In the genomic region with DNA sequence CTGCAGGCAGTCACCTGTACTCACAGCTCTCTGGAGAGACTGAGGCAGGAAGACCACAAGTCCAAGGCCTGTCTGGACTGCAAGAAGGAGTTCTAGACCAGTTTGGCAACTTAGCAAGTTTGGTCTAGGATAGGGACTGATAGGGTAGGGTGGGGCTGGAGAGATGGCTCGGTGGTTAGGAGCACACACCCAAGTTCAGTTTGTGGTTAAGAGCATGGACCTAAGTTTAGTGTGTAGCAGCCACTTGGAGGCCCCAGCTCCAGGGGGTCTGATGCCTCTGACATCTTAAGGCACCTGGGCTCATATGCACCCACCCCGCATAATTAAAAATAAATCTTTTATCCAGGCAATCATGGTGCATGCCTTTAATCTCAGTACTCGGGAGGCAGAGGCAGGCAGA, we compare ENCODE assay signal across 20 mouse cellular contexts. TPM values are rescaled to one million over a fixed set of nuclear protein-coding genes. Genes with fewer than 3 reads are reported as not detected.
A peak's percentile ranks its signal among the peaks of the same experiment; 100 is the strongest.
DNase-seq lines count a peak whose midpoint lies in the region; ATAC-seq and TF ChIP-seq lines count a peak whose summit lies in the region.
"Had no signal": no experiment of that assay in that cellular context is flagged by ENCODE, and none has a peak within 500 bp of the region (broad histone marks: within the 10 kb centered on the region; RNA-seq: fewer than 3 reads in every experiment).

No protein-coding gene starts in this region.

- TF ChIP-seq CTCF in midbrain, postnatal 0 days (IDR thresholded peaks at IDR 0.05): no peak

- H3K9ac ChIP-seq in midbrain, embryonic 13.5 days (replicated peaks): no peak overlapping the region
- H3K9ac ChIP-seq in midbrain, postnatal 0 days (replicated peaks; ENCODE audit: low read length, poor library complexity, severe bottlenecking): no peak overlapping the region
- peak overlapping the region; percentile 46; the same call in 1 of the 2 replicates for H3K9ac ChIP-seq in liver, embryonic 13.5 days
- H3K9ac ChIP-seq: heart, embryonic 15.5 days; hindbrain, embryonic 15.5 days; midbrain, embryonic 12.5 days; stomach, embryonic 15.5 days had no signal

- ATAC-seq in midbrain, embryonic 13.5 days: 0 out of 2 replicates have a peak, but pooled peaks have one; percentile 2
- no peak for ATAC-seq in midbrain, postnatal 0 days (ENCODE audit: low FRiP score)
- ATAC-seq in erythroblast, adult 5-6 weeks (replicated peaks; ENCODE audit: low FRiP score, poor library complexity, severe bottlenecking): peak; percentile 78
- peak; percentile 86 for ATAC-seq in liver, embryonic 13.5 days (ENCODE audit: low read depth)
- ATAC-seq in megakaryocyte-erythroid progenitor cell, adult 5-6 weeks (replicated peaks; ENCODE audit: low FRiP score, low TSS enrichment, poor library complexity, severe bottlenecking): peak; percentile 71
- ATAC-seq: activated CD4-positive, CD25-positive, alpha-beta regulatory T cell, adult 4 months; forebrain, embryonic 14.5 days; lung, postnatal 0 days had no signal

- H3K4me1 ChIP-seq in midbrain, embryonic 13.5 days (replicated peaks): peaks cover under 1% of the 10 kb centered on the region; the same call in 1 of the 2 replicates
- H3K4me1 ChIP-seq in midbrain, postnatal 0 days (ENCODE audit: insufficient read depth, low read length): no peaks in the 10 kb centered on the region
- peaks cover 62% of the 10 kb centered on the region for H3K4me1 ChIP-seq in liver, embryonic 13.5 days (replicated peaks)
- no peaks in the 10 kb centered on the region for H3K4me1 ChIP-seq in forebrain, embryonic 10.5 days
- H3K4me1 ChIP-seq: heart, embryonic 15.5 days; hindbrain, embryonic 15.5 days; limb, embryonic 10.5 days; midbrain, embryonic 12.5 days; stomach, embryonic 15.5 days had no signal

- no peaks in the 10 kb centered on the region for H3K36me3 ChIP-seq in midbrain, embryonic 13.5 days
- H3K36me3 ChIP-seq in midbrain, postnatal 0 days (ENCODE audit: insufficient read depth, low read length): no peaks in the 10 kb centered on the region
- H3K36me3 ChIP-seq in liver, embryonic 13.5 days: no peaks in the 10 kb centered on the region
- H3K36me3 ChIP-seq in forebrain, embryonic 10.5 days (replicated peaks): no peaks in the 10 kb centered on the region
- H3K36me3 ChIP-seq: heart, embryonic 15.5 days; hindbrain, embryonic 15.5 days; limb, embryonic 10.5 days; midbrain, embryonic 12.5 days; stomach, embryonic 15.5 days had no signal

- no peak overlapping the region for H3K27ac ChIP-seq in midbrain, embryonic 13.5 days
- H3K27ac ChIP-seq in midbrain, postnatal 0 days (ENCODE audit: low read depth, low read length): no peak overlapping the region
- peak overlapping the region; percentile 77 for H3K27ac ChIP-seq in liver, embryonic 13.5 days
- no peak overlapping the region for H3K27ac ChIP-seq in forebrain, embryonic 10.5 days
- H3K27ac ChIP-seq: heart, embryonic 15.5 days; hindbrain, embryonic 15.5 days; limb, embryonic 10.5 days; midbrain, embryonic 12.5 days; stomach, embryonic 15.5 days had no signal

- no peak for DNase-seq in midbrain, postnatal 0 days (ENCODE audit: low spot score)
- DNase-seq in liver, embryonic 13.5 days: peak; percentile 40
- no peak for DNase-seq in cerebellum, adult 9-10 months
- no peak for DNase-seq in forebrain, embryonic 10.5 days (ENCODE audit: extremely low spot score, low spot score)
- DNase-seq in right cerebral cortex, adult 18-20 months: no peak

- H3K4me2 ChIP-seq in midbrain, embryonic 13.5 days (replicated peaks): no peak overlapping the region
- H3K4me2 ChIP-seq in midbrain, postnatal 0 days (ENCODE audit: low read depth, low read length, poor library complexity, severe bottlenecking): no peak overlapping the region
- peak overlapping the region; percentile 39 for H3K4me2 ChIP-seq in liver, embryonic 13.5 days
- H3K4me2 ChIP-seq: heart, embryonic 15.5 days; hindbrain, embryonic 15.5 days; midbrain, embryonic 12.5 days; stomach, embryonic 15.5 days had no signal

- H3K4me3 ChIP-seq in midbrain, embryonic 13.5 days (replicated peaks): no peak overlapping the region
- H3K4me3 ChIP-seq in midbrain, postnatal 0 days (ENCODE audit: low read depth, low read length): no peak overlapping the region
- H3K4me3 ChIP-seq in liver, embryonic 13.5 days (replicated peaks): no peak overlapping the region
- H3K4me3 ChIP-seq in forebrain, embryonic 10.5 days: no peak overlapping the region
- H3K4me3 ChIP-seq: heart, embryonic 15.5 days; hindbrain, embryonic 15.5 days; limb, embryonic 10.5 days; midbrain, embryonic 12.5 days; stomach, embryonic 15.5 days had no signal

- WGBS in midbrain, embryonic 13.5 days: 92% methylated on average over 3 of the region's 3 CpGs
- WGBS in midbrain, postnatal 0 days: 68% methylated on average over 3 of the region's 3 CpGs
- 27% methylated on average over 3 of the region's 3 CpGs for WGBS in liver, embryonic 13.5 days (ENCODE audit: insufficient replicate concordance)
- WGBS in forebrain, embryonic 10.5 days: 85% methylated on average over 3 of the region's 3 CpGs

- H3K27me3 ChIP-seq in midbrain, embryonic 13.5 days: no peaks in the 10 kb centered on the region
- no peaks in the 10 kb centered on the region for H3K27me3 ChIP-seq in midbrain, postnatal 0 days (ENCODE audit: insufficient read depth, low read length)
- no peaks in the 10 kb centered on the region for H3K27me3 ChIP-seq in liver, embryonic 13.5 days
- H3K27me3 ChIP-seq in forebrain, embryonic 10.5 days (ENCODE audit: poor library complexity, severe bottlenecking): no peaks in the 10 kb centered on the region
- H3K27me3 ChIP-seq: hindbrain, embryonic 15.5 days; midbrain, embryonic 12.5 days; stomach, embryonic 15.5 days had no signal

- H3K9me3 ChIP-seq in midbrain, embryonic 13.5 days: no peaks in the 10 kb centered on the region
- no peaks in the 10 kb centered on the region for H3K9me3 ChIP-seq in midbrain, postnatal 0 days (ENCODE audit: low read length)
- H3K9me3 ChIP-seq in liver, embryonic 13.5 days (replicated peaks): no peaks in the 10 kb centered on the region
- H3K9me3 ChIP-seq in forebrain, embryonic 10.5 days: no peaks in the 10 kb centered on the region
- H3K9me3 ChIP-seq: heart, embryonic 15.5 days; hindbrain, embryonic 15.5 days; limb, embryonic 10.5 days; midbrain, embryonic 12.5 days; stomach, embryonic 15.5 days had no signal

RNA-seq across cellular contexts. Expression of a gene that starts 21.5 kb away (rescaled TPM):
- polyA plus RNA-seq in midbrain, embryonic 13.5 days (2015; fragmentation: Nextera tagmentation; extraction: Ambion mirVana): 0.67 and 1.6 TPM in 2 replicates
- total RNA-seq in midbrain, postnatal 0 days (2014; rRNA removed): 1.6 and 2.2 TPM in 2 replicates
- polyA plus RNA-seq in midbrain, postnatal 0 days (2015; fragmentation: Nextera tagmentation; extraction: Ambion mirVana): 1.4 and 1.5 TPM in 2 replicates
- not detected in 2 replicates for total RNA-seq in erythroblast, adult 5-6 weeks (2015; ENCODE audit: low replicate concordance)
- not detected in 2 replicates for total RNA-seq in erythroblast, adult 5-6 weeks (2017; ENCODE audit: low replicate concordance)
- 0.03 and 0.07 TPM in 2 replicates for polyA plus RNA-seq in liver, embryonic 13.5 days (2015; fragmentation: Nextera tagmentation; extraction: Ambion mirVana)
- 0.22 TPM in 1 of 2 replicates, not detected in the other for total RNA-seq in megakaryocyte-erythroid progenitor cell, adult 5-6 weeks (2014; fragmentation: Nextera tagmentation)
- total RNA-seq in megakaryocyte-erythroid progenitor cell, adult 5-6 weeks (2017): 0.05 and 0.27 TPM in 2 replicates
- polyA plus RNA-seq in forebrain, embryonic 10.5 days (2016; fragmentation: Nextera tagmentation; extraction: Ambion mirVana): 0.15 and 0.16 TPM in 2 replicates
- total RNA-seq: gastrocnemius, adult 8-10 months; hematopoietic stem cell, adult 5-6 weeks had no signal
- polyA plus RNA-seq: embryonic facial prominence, embryonic 11.5 days; liver, adult 2 months had no signal

RNA-seq across cellular contexts. Expression of a gene that starts 42.3 kb away (rescaled TPM):
- 14.0 and 14.5 TPM in 2 replicates for polyA plus RNA-seq in midbrain, embryonic 13.5 days (2015; fragmentation: Nextera tagmentation; extraction: Ambion mirVana)
- 43.5 and 51.4 TPM in 2 replicates for total RNA-seq in midbrain, postnatal 0 days (2014; rRNA removed)
- 9.1 and 10.0 TPM in 2 replicates for polyA plus RNA-seq in midbrain, postnatal 0 days (2015; fragmentation: Nextera tagmentation; extraction: Ambion mirVana)
- 15.5 and 27.3 TPM in 2 replicates for total RNA-seq in erythroblast, adult 5-6 weeks (2015; ENCODE audit: low replicate concordance)
- 16.7 and 21.6 TPM in 2 replicates for total RNA-seq in erythroblast, adult 5-6 weeks (2017; ENCODE audit: low replicate concordance)
- 7.5 and 8.2 TPM in 2 replicates for polyA plus RNA-seq in liver, embryonic 13.5 days (2015; fragmentation: Nextera tagmentation; extraction: Ambion mirVana)
- total RNA-seq in megakaryocyte-erythroid progenitor cell, adult 5-6 weeks (2014; fragmentation: Nextera tagmentation): 77.7 and 89.6 TPM in 2 replicates
- 37.7 and 41.3 TPM in 2 replicates for total RNA-seq in megakaryocyte-erythroid progenitor cell, adult 5-6 weeks (2017)
- 11.4 and 12.2 TPM in 2 replicates for polyA plus RNA-seq in forebrain, embryonic 10.5 days (2016; fragmentation: Nextera tagmentation; extraction: Ambion mirVana)

RNA-seq across cellular contexts. Expression of a gene that starts 42.6 kb away (rescaled TPM):
- 37.8 and 39.4 TPM in 2 replicates for polyA plus RNA-seq in midbrain, embryonic 13.5 days (2015; fragmentation: Nextera tagmentation; extraction: Ambion mirVana)
- total RNA-seq in midbrain, postnatal 0 days (2014; rRNA removed): 16.0 and 18.1 TPM in 2 replicates
- polyA plus RNA-seq in midbrain, postnatal 0 days (2015; fragmentation: Nextera tagmentation; extraction: Ambion mirVana): 22.5 TPM in 2 replicates
- total RNA-seq in erythroblast, adult 5-6 weeks (2015; ENCODE audit: low replicate concordance): 5.0 and 6.5 TPM in 2 replicates
- total RNA-seq in erythroblast, adult 5-6 weeks (2017; ENCODE audit: low replicate concordance): 1.8 and 2.7 TPM in 2 replicates
- 13.2 and 14.4 TPM in 2 replicates for polyA plus RNA-seq in liver, embryonic 13.5 days (2015; fragmentation: Nextera tagmentation; extraction: Ambion mirVana)
- total RNA-seq in megakaryocyte-erythroid progenitor cell, adult 5-6 weeks (2014; fragmentation: Nextera tagmentation): 15.5 and 20.6 TPM in 2 replicates
- 12.5 and 19.1 TPM in 2 replicates for total RNA-seq in megakaryocyte-erythroid progenitor cell, adult 5-6 weeks (2017)
- polyA plus RNA-seq in forebrain, embryonic 10.5 days (2016; fragmentation: Nextera tagmentation; extraction: Ambion mirVana): 33.2 and 34.0 TPM in 2 replicates

RNA-seq across cellular contexts. Expression of a gene that starts 57.2 kb away (rescaled TPM):
- polyA plus RNA-seq in midbrain, embryonic 13.5 days (2015; fragmentation: Nextera tagmentation; extraction: Ambion mirVana): 212 and 217 TPM in 2 replicates
- total RNA-seq in midbrain, postnatal 0 days (2014; rRNA removed): 72.7 and 155 TPM in 2 replicates
- polyA plus RNA-seq in midbrain, postnatal 0 days (2015; fragmentation: Nextera tagmentation; extraction: Ambion mirVana): 104 and 116 TPM in 2 replicates
- 63.8 and 82.3 TPM in 2 replicates for total RNA-seq in erythroblast, adult 5-6 weeks (2015; ENCODE audit: low replicate concordance)
- 43.4 and 72.4 TPM in 2 replicates for total RNA-seq in erythroblast, adult 5-6 weeks (2017; ENCODE audit: low replicate concordance)
- 120 and 165 TPM in 2 replicates for polyA plus RNA-seq in liver, embryonic 13.5 days (2015; fragmentation: Nextera tagmentation; extraction: Ambion mirVana)
- 201 and 263 TPM in 2 replicates for total RNA-seq in megakaryocyte-erythroid progenitor cell, adult 5-6 weeks (2014; fragmentation: Nextera tagmentation)
- 192 and 204 TPM in 2 replicates for total RNA-seq in megakaryocyte-erythroid progenitor cell, adult 5-6 weeks (2017)
- 290 and 300 TPM in 2 replicates for polyA plus RNA-seq in forebrain, embryonic 10.5 days (2016; fragmentation: Nextera tagmentation; extraction: Ambion mirVana)
